Mouse (Mus musculus): ENCODE data around the gene Zfp62. TPM values are rescaled to one million over a fixed set of nuclear protein-coding genes. Genes with fewer than 3 reads are reported as not detected.

Zfp62 gene
- polyA plus RNA-seq, 1 experiment from 2014 or later, result 62.5 TPM

- WGBS, result 83% methylated on average over 6 of the region's 6 CpGs
- no peak overlapping the region for H3K9ac ChIP-seq (ENCODE audit: low read length)
- no peak overlapping the region for H3K4me3 ChIP-seq (ENCODE audit: low read depth, low read length)
- H3K36me3 ChIP-seq (ENCODE audit: control insufficient read depth, insufficient read depth, low read length), result no peaks in the 10 kb centered on the region
- H3K4me2 ChIP-seq (ENCODE audit: low read depth), result no peak overlapping the region
- no peaks in the 10 kb centered on the region for H3K9me3 ChIP-seq (ENCODE audit: control insufficient read depth, low read length)
- peaks cover 4% of the 10 kb centered on the region; the same call in 1 of the 2 replicates for H3K4me1 ChIP-seq (ENCODE audit: control insufficient read depth, insufficient read depth, low read length)
- H3K27me3 ChIP-seq (ENCODE audit: control insufficient read depth, insufficient read depth, low read length), result no peaks in the 10 kb centered on the region
- DNase-seq (ENCODE audit: low spot score), result no peak
- H3K27ac ChIP-seq (ENCODE audit: low read depth, low read length), result no peak overlapping the region
- no peak for ATAC-seq (ENCODE audit: insufficient read depth, low FRiP score, low TSS enrichment)
Measured at GRCm38 (mm10) chr11:49248974-49249700, 46.0 kb downstream of the Zfp62 start.

- DNase-seq (ENCODE audit: low spot score) (no peak), ATAC-seq (ENCODE audit: insufficient read depth, low FRiP score, low TSS enrichment) (no peak; the same call in 1 of the 2 replicates)
- Histone ChIP-seq H3K4me3 (ENCODE audit: low read depth, low read length) (peak overlapping the region; percentile 51), H3K4me1 (ENCODE audit: control insufficient read depth, insufficient read depth, low read length) (peaks cover 4% of the 10 kb centered on the region; the same call in 1 of the 2 replicates), H3K9me3 (ENCODE audit: control insufficient read depth, low read length) (no peaks in the 10 kb centered on the region), H3K27me3 (ENCODE audit: control insufficient read depth, insufficient read depth, low read length) (no peaks in the 10 kb centered on the region), H3K4me2 (ENCODE audit: low read depth) (peak overlapping the region; percentile 75), H3K36me3 (ENCODE audit: control insufficient read depth, insufficient read depth, low read length) (no peaks in the 10 kb centered on the region), H3K27ac (ENCODE audit: low read depth, low read length) (no peak overlapping the region), H3K9ac (ENCODE audit: low read length) (peak overlapping the region; percentile 82)
- 29% methylated on average over 10 of the region's 10 CpGs for WGBS
Measured at GRCm38 (mm10) chr11:49249811-49250421, 46.8 kb downstream of the Zfp62 start.

- H3K9ac ChIP-seq (ENCODE audit: low read length), result peak overlapping the region; percentile 82
- no peaks in the 10 kb centered on the region for H3K36me3 ChIP-seq (ENCODE audit: control insufficient read depth, insufficient read depth, low read length)
- no peaks in the 10 kb centered on the region for H3K27me3 ChIP-seq (ENCODE audit: control insufficient read depth, insufficient read depth, low read length)
- H3K27ac ChIP-seq (ENCODE audit: low read depth, low read length), result peak overlapping the region; percentile 7; the same call in 1 of the 2 replicates
- ATAC-seq (ENCODE audit: insufficient read depth, low FRiP score, low TSS enrichment) (peak; percentile 93), DNase-seq (ENCODE audit: low spot score) (peak; percentile 85)
- H3K4me3 ChIP-seq (ENCODE audit: low read depth, low read length), result peak overlapping the region; percentile 51
- WGBS, result 3% methylated on average over 44 of the region's 45 CpGs
- peak overlapping the region; percentile 75 for H3K4me2 ChIP-seq (ENCODE audit: low read depth)
- no peaks in the 10 kb centered on the region for H3K4me1 ChIP-seq (ENCODE audit: control insufficient read depth, insufficient read depth, low read length)
- H3K9me3 ChIP-seq (ENCODE audit: control insufficient read depth, low read length), result no peaks in the 10 kb centered on the region
Measured at GRCm38 (mm10) chr11:49250422-49251379, 47.6 kb downstream of the Zfp62 start.

GRCm38 (mm10) chr11:49251380-49251761, 48.3 kb downstream of the Zfp62 start:
- Histone ChIP-seq H3K9ac (ENCODE audit: low read length) (no peak overlapping the region), H3K36me3 (ENCODE audit: control insufficient read depth, insufficient read depth, low read length) (no peaks in the 10 kb centered on the region), H3K27me3 (ENCODE audit: control insufficient read depth, insufficient read depth, low read length) (no peaks in the 10 kb centered on the region), H3K9me3 (ENCODE audit: control insufficient read depth, low read length) (no peaks in the 10 kb centered on the region), H3K4me1 (ENCODE audit: control insufficient read depth, insufficient read depth, low read length) (no peaks in the 10 kb centered on the region), H3K4me2 (ENCODE audit: low read depth) (peak overlapping the region; percentile 75), H3K27ac (ENCODE audit: low read depth, low read length) (no peak overlapping the region), H3K4me3 (ENCODE audit: low read depth, low read length) (peak overlapping the region; percentile 51; the same call in 1 of the 2 replicates)
- DNase-seq (ENCODE audit: low spot score) (no peak), ATAC-seq (ENCODE audit: insufficient read depth, low FRiP score, low TSS enrichment) (no peak)
- 71% methylated on average over 7 of the region's 7 CpGs for WGBS

GRCm38 (mm10) chr11:49252048-49252447, 49.0 kb downstream of the Zfp62 start:
- DNase-seq (ENCODE audit: low spot score), result no peak
- no peak overlapping the region for H3K4me2 ChIP-seq (ENCODE audit: low read depth)
- H3K4me1 ChIP-seq (ENCODE audit: control insufficient read depth, insufficient read depth, low read length), result no peaks in the 10 kb centered on the region
- H3K9me3 ChIP-seq (ENCODE audit: control insufficient read depth, low read length), result no peaks in the 10 kb centered on the region
- H3K27me3 ChIP-seq (ENCODE audit: control insufficient read depth, insufficient read depth, low read length), result no peaks in the 10 kb centered on the region
- no peaks in the 10 kb centered on the region for H3K36me3 ChIP-seq (ENCODE audit: control insufficient read depth, insufficient read depth, low read length)
- no peak overlapping the region for H3K9ac ChIP-seq (ENCODE audit: low read length)
- no peak overlapping the region for H3K27ac ChIP-seq (ENCODE audit: low read depth, low read length)
- no peak overlapping the region for H3K4me3 ChIP-seq (ENCODE audit: low read depth, low read length)
- 91% methylated on average over 5 of the region's 5 CpGs for WGBS
- ATAC-seq (ENCODE audit: insufficient read depth, low FRiP score, low TSS enrichment), result no peak

GRCm38 (mm10) chr11:49253035-49253434, 49.9 kb downstream of the Zfp62 start:
- Histone ChIP-seq H3K9me3 (ENCODE audit: control insufficient read depth, low read length) (no peaks in the 10 kb centered on the region), H3K36me3 (ENCODE audit: control insufficient read depth, insufficient read depth, low read length) (no peaks in the 10 kb centered on the region), H3K4me1 (ENCODE audit: control insufficient read depth, insufficient read depth, low read length) (no peaks in the 10 kb centered on the region), H3K9ac (ENCODE audit: low read length) (no peak overlapping the region), H3K27me3 (ENCODE audit: control insufficient read depth, insufficient read depth, low read length) (no peaks in the 10 kb centered on the region), H3K4me2 (ENCODE audit: low read depth) (no peak overlapping the region), H3K27ac (ENCODE audit: low read depth, low read length) (no peak overlapping the region), H3K4me3 (ENCODE audit: low read depth, low read length) (no peak overlapping the region)
- no peak for ATAC-seq (ENCODE audit: insufficient read depth, low FRiP score, low TSS enrichment)
- DNase-seq (ENCODE audit: low spot score), result no peak
- WGBS, result 93% methylated on average over 6 of the region's 6 CpGs

- DNase-seq (ENCODE audit: low spot score), result no peak
- 81% methylated on average over 2 of the region's 2 CpGs for WGBS
- no peak overlapping the region for H3K4me2 ChIP-seq (ENCODE audit: low read depth)
- H3K9me3 ChIP-seq (ENCODE audit: control insufficient read depth, low read length), result no peaks in the 10 kb centered on the region
- no peak overlapping the region for H3K9ac ChIP-seq (ENCODE audit: low read length)
- no peak for ATAC-seq (ENCODE audit: insufficient read depth, low FRiP score, low TSS enrichment)
- H3K4me3 ChIP-seq (ENCODE audit: low read depth, low read length), result no peak overlapping the region
- no peaks in the 10 kb centered on the region for H3K4me1 ChIP-seq (ENCODE audit: control insufficient read depth, insufficient read depth, low read length)
- peaks cover 7% of the 10 kb centered on the region for H3K36me3 ChIP-seq (ENCODE audit: control insufficient read depth, insufficient read depth, low read length)
- no peaks in the 10 kb centered on the region for H3K27me3 ChIP-seq (ENCODE audit: control insufficient read depth, insufficient read depth, low read length)
- H3K27ac ChIP-seq (ENCODE audit: low read depth, low read length), result no peak overlapping the region
Measured at GRCm38 (mm10) chr11:49259296-49259695, 56.2 kb downstream of the Zfp62 start.

- no peak overlapping the region for H3K9ac ChIP-seq (ENCODE audit: low read length)
- no peak for DNase-seq (ENCODE audit: low spot score)
- peaks cover 7% of the 10 kb centered on the region for H3K36me3 ChIP-seq (ENCODE audit: control insufficient read depth, insufficient read depth, low read length)
- no peak overlapping the region for H3K27ac ChIP-seq (ENCODE audit: low read depth, low read length)
- WGBS, result 83% methylated on average over 1 of the region's 1 CpGs
- H3K27me3 ChIP-seq (ENCODE audit: control insufficient read depth, insufficient read depth, low read length), result no peaks in the 10 kb centered on the region
- H3K4me3 ChIP-seq (ENCODE audit: low read depth, low read length), result no peak overlapping the region
- ATAC-seq (ENCODE audit: insufficient read depth, low FRiP score, low TSS enrichment), result no peak
- H3K9me3 ChIP-seq (ENCODE audit: control insufficient read depth, low read length), result no peaks in the 10 kb centered on the region
- H3K4me2 ChIP-seq (ENCODE audit: low read depth), result no peak overlapping the region
- no peaks in the 10 kb centered on the region for H3K4me1 ChIP-seq (ENCODE audit: control insufficient read depth, insufficient read depth, low read length)
Measured at GRCm38 (mm10) chr11:49259829-49260228, 56.7 kb downstream of the Zfp62 start.

Data from neural tube, embryonic 11.5 days (tissue).